Mouse (Mus musculus) cerebellum, adult 11 months (tissue): ENCODE data around the gene Cradd.
A peak's percentile ranks its signal among the peaks of the same experiment; 100 is the strongest.

Experiments
- DNase-seq: peaks from one replicate; pipeline ENCODE4 v3.0.0; 2022

Gene Cradd

GRCm38 (mm10) chr10:95268366-95268765 lies 55.6 kb downstream of the Cradd start:
- no peak for DNase-seq

GRCm38 (mm10) chr10:95266983-95267382 lies 57.0 kb downstream of the Cradd start:
- no peak for DNase-seq

GRCm38 (mm10) chr10:95266041-95266762 lies 57.7 kb downstream of the Cradd start:
- no peak for DNase-seq

- no peak for DNase-seq
Measured at GRCm38 (mm10) chr10:95265576-95265975, 58.4 kb downstream of the Cradd start.

DNA sequence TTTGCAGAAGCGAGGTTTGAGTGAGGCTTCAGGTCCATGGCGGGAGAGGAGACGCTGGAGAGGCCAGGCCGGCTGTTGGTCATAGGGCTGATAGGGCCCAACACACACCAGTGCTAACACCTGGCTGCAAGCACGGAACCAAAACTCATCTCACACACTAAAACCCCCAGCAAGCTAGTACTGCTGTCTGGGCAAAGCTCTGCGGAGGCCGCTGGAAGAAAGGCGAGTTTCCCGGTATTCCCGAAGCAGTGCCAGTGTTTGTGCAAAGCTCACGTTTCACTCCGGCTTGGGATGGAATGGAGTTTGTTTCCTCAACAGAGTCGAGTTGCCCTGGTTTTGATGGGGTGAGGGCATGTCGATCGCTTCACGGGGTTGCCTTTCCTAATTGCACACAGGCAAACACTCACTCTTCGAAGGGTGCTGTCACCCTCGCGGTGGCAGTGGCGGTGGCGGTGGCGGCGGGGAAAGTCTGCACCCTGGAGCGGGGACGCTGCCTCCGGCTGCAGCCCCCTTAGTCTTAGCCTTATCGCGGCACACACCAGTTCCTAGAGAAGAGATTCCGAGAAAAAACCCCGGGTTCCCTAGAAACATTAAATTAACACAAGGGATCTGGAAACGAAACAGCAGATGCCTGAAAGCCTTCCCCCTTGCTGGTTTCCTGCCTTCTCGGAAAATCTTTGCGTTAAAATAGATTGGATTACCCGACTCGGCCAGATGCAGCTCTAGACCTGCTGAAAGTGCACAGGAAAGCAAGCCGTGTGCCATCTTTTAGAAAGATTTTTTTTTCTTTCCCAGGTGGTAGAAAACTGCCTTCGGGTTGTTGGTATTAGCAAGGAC lies 59.2 kb downstream of the Cradd start:
- no peak for DNase-seq

GRCm38 (mm10) chr10:95262388-95262787 lies 61.5 kb downstream of the Cradd start:
- DNase-seq: no peak

GRCm38 (mm10) chr10:95261279-95261678 lies 62.7 kb downstream of the Cradd start:
- DNase-seq: no peak

GRCm38 (mm10) chr10:95260420-95260819 lies 63.5 kb downstream of the Cradd start:
- no peak for DNase-seq

DNA sequence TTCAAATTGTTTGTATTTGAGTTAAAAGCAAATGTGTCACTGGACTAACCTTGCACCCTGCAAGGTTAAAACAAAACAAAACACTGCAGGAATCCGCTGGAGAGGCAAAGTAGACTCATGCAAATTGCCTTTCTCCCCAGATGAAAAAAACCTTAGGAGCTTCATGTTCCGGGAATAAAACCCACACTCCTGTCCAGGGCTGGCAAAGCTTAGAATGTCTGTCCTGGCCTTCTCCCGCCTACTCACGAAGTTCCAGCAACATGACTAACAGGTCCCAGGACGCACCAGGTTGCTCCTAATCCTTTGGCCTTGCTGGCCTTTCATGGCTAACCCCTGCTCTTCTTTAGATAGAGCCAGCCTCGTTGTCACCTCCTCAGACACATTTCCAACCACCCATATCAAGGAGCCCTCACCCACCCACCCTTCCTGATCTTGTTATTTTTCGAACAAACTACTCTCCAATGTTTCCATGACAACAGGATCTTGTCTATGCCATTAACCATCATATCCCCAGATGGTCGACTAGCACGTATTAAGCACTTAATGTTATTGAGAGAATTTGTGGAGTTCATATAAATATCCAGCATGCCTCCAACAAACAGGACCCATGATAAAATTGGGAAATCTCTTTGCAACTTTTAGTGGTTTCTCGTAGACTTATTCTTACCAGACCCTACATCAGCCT lies 65.3 kb downstream of the Cradd start:
- DNase-seq: no peak

DNA sequence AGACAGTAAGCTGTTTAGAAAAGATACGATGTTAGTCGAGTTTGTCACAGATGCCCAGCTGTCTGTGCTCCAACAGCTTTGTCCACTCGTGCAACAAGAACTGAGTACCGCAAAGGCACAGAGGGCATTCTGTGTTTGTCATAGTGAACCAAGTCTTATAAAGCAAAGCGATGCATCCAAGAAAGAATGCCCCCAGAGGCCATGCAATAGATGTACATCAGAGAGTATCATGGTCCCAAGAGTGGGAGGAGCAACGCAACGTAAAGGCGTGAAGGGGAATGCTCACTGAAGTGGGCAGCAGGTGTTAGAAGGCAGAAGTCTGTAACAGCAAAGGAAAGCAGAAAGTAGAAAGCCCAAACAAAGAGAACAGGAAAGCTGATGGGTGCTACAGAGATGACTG lies 66.0 kb downstream of the Cradd start:
- DNase-seq: no peak

- no peak for DNase-seq
Measured at GRCm38 (mm10) chr10:95256095-95256494, 67.8 kb downstream of the Cradd start.

GRCm38 (mm10) chr10:95255018-95255680 lies 68.8 kb downstream of the Cradd start:
- no peak for DNase-seq

DNA sequence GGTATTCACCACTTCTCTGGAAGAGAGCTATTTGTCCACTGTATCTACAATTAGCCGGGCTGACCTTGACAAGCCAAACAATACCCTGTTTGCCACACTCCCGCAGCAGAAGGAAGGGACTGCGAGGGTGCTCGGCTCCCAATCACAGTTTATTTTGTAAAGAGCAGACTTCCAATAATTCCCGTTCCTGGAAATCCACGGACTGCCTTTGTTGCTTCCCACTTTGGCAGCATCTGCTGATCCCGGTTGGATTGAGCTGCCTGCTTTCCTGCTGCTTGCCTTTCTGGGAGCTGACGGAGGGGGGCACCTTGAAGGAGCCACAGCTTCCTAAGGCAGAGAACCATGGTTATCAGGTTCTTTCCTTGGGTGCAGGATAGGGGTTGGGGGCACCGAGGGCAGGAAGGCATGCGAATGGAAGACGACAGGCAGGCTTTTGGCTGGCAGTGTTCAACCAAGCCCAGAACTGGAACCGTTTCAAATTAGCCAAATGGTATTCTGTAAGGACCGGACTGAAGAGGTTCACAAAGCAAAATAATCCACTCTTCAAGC lies 69.4 kb downstream of the Cradd start:
- peak; percentile 37 for DNase-seq

GRCm38 (mm10) chr10:95254046-95254445 lies 69.9 kb downstream of the Cradd start:
- DNase-seq: no peak

- DNase-seq: no peak
Measured at GRCm38 (mm10) chr10:95251674-95252073, 72.3 kb downstream of the Cradd start.

DNA sequence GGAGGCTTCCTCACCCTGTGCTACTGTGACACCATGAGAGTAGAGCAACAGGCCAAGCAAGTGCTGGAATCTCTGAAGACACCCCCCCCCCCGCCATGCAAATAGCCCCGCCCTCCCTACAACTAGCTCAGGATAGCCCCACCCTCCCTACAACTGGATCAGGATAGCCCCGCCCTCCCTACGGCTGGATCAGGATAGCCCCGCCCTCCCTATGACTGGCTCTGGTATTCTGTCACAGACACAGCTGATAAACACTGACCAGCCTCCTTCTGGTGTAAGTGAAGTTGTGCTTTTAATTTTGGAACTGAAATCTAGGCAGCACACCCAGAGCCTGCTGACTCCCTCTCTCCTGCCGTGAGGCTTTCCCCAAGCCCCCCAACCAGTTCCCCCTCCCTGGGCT lies 75.6 kb downstream of the Cradd start:
- no peak for DNase-seq

- DNase-seq: no peak
Measured at GRCm38 (mm10) chr10:95246696-95247095, 77.2 kb downstream of the Cradd start.

- DNase-seq: no peak
Measured at GRCm38 (mm10) chr10:95245680-95245982, 78.3 kb downstream of the Cradd start.

GRCm38 (mm10) chr10:95244961-95245679 lies 78.8 kb downstream of the Cradd start:
- DNase-seq: no peak

DNA sequence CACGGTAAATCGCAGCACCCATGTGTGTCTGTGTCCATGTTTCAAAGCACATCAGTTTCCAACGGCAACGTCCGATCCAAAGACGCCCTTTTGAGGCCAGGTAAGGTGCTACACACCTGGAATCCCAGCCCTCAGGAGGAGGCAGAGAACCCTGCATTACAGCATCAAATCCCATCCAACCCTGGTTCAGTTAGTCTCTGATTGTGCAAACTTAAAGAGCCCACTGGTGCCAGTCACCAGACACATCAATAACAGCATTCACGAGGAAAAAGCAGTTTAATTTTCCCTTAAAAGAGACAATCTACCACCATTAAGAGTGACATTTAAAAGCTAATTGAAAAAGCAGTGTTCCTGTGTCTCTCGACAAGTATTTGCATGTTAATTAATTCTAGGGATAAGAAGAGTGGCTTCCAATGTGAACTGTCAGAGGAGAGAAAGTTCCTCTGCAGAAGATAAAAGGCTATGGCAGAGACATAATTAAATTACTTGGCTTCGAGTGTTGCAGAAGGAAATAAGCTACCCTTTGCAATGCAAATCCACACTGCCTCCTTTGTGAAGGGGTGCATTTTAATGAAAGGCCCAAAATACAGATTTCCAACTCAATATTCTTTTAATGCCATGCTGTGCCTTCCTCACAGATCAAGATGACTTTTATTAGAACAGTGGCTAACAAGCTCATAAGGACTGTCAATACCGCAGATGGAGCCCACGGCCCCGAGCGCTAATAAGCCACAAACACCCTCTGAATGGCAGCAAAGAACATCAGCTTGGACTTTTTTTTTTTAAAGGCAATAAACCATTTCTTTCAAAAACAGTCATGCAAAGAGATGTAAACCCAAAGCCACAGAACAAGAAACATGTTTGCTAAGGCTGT lies 84.5 kb downstream of the Cradd start:
- no peak for DNase-seq

GRCm38 (mm10) chr10:95238667-95239066 lies 85.3 kb downstream of the Cradd start:
- no peak for DNase-seq
